Mouse (Mus musculus) ovary, postnatal 14 days (tissue): ENCODE results near the gene Arpc3.
"Not testable (repeated sequence)": the region's sequence is repeated elsewhere in the genome, so short reads cannot be mapped to it uniquely, and the experiment has no call there.

ENCODE experiments used
- DNase-seq: peaks from one replicate; pipeline ENCODE4 v3.0.0; 2022; ENCODE audit warnings: low spot score

Gene Arpc3

DNA sequence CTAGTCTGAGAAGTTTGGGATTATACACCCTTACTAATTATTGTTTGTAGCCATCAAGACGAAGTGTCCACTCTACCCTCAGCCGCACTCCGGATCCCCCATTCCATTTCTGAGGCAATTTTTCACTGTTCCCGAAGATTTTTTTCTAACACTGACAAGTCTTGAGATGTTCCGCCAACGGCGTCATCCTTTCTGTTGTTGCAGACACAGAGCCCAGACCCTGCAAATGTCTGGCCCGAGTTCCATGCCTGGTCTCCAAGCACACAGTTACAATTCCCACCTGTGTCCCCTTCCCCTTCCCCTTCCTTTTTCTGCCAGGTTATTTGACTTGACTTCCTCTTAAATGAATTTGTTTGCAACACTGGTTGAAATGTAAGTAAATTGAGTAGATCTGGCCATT lies 8.2 kb downstream of the Arpc3 start:
- no peak for DNase-seq

DNA sequence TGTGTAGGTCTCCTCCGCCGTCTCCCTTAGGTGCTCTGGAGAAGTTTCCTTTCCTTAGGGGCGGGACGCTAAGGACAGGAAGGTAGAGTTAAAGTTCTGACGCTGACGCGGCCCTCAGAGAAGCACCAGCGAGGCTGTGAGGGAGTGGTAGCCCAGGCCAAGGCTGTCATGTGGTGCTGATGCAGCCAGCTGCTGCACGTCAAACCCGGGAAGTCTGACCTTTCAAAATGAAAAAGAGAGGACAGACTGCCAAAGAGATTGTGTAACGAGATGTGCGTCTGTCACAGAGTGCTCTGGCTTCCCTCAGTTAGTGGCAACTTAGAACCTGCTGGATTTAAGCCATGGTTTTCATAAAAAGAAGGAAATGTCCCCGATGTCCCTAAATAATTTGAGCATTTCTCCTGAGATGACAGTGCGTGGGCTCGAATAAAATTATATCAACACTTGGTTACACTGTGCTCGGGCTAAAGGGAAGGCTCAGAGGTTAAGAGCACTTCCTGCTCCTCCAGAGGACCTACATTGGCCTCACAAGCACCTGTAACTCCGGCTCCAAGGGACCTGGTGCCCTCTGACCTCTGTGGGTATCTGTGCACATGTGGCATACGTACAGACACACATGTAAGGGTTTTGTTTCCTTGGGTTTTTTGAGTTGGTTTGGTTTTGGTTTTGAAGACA lies 9.1 kb downstream of the Arpc3 start:
- no peak for DNase-seq

DNA sequence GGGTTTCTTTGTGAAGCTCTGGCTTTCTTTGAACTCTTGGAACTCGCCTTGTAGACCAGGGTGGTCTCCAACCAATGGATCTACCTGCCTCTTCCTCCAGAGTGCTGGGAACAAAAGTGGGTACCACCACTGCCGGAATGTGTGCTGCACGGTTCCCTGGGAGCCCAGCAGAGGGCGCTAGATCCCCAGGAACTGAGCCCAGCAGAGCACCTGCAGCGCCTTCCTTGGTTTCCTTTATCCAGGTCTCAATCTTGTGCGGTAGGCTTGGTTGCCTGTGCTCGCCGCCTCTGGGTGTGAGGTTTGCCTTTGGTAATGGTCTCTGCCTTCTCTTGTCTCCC lies 9.6 kb downstream of the Arpc3 start:
- DNase-seq, result peak; percentile 67

DNA sequence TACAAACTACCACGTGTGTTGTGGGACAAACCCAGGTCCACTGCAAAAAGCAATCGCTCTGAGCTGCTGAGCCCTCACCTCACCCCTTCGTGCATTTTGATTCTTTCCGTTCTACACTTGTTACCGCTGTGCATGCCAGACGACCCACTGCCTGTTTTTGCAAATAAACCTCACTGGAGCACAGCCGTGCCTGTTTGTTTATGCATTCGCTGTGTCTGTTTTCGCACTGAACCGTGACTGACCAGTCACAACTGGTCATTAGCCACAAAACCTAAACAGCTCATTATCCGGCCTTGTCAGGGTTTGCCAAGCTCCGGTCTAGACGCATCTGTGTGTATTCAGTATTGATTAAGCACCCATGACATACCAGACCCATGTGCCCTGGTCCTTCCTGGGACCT lies 10.5 kb downstream of the Arpc3 start:
- DNase-seq, result no peak

DNA sequence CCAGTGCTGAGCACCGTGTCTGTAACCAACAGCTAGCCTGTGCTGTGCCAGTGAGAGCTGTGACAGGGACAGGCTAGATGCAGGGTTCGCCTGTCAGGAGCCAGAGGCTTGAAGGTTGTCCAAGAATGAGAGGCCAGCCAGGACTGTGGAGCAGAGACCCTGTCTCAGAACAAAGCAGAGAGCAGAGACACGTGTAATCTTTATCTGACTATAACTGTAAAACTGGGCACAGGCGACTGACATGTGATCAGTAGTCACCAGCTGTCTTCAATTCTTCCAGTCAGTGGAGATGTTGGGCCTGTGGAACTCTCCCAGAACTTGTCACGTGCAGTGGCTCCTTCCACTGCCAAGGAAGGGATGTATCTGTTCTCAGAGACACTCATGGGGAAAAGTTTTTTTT lies 11.1 kb downstream of the Arpc3 start:
- DNase-seq, result no peak

DNA sequence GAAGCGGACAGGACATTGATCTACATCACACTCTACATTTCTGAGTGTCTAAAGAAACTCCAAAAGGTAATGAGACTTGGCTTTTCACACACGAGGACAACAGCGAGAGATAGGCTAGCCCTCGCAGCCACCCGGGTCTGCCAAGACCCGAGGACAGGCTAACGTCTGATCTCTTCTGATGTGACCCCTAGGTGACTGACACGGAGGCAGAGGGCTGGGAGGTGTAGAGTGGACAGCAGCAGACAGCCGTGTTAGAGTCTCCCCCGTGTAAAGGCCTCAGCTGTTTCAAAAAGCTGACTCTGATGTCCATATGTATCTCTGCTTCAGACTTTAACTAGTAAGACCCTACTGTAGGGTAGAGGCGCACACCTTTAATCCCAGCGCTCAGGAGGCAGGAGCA lies 11.7 kb downstream of the Arpc3 start:
- DNase-seq, result no peak

DNA sequence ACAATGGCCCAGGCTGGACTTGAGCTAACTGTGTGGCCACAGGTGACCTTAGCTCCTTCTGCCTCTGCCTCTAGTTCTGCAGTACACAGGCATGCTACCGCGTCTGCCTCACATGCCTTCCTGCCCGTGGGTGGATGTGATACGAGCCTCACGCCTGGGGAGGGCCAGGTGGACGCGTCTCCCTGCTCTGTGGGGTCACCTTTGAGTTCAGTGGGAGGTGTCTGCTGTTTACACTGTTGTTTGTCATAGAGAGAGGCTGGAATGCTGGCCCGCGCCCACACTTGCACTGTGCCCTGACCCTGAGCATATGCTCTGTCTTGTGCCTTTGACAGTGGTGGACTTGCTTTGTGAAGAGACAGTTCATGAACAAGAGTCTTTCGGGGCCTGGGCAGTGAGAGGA lies 13.9 kb downstream of the Arpc3 start:
- DNase-seq, result no peak

DNA sequence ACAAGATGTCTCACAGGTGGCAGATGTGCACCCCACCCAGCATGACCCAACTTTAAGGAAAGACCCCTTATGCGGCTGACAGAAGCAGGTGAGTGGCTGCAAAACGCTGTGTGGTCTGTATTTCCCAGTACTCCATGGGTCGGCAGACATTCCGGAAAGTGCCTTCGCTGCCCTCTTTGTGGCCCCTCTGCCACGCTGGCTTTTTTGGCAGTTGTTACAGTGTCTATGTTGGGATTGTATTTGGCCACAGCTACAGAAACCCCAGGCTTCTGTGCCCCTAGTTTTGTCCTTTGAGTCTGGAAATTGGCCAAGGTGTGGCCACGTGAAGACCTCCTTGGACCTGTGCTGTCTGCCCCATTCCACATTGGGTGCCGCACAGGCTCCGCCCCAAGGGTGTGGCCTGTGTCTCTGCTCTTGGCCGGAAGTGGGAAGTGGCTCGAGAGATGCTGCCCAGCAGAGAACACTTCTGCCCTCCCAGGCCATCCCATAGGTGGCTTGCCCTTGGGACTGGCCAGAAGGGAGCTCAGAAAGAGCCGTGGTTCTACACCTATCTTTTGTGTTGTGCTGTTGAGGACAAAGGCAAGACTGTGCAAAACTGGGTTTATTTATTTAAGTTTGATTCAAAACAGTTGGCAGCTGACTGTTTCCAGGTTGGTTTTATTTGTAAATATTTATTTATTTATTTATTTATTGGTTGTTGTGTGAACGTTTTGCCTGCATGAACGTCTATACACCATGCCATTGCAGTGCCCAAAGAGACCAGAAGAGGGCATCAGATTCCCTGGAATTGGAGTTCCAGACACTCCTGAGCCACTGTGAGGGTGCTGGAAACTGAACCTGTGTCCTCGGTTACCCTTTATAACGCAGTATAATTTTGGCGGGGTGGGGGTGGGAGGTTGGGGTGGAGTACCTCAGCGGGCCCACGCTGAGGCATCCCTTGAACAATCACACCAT lies 18.3 kb downstream of the Arpc3 start:
- DNase-seq, result no peak

DNA sequence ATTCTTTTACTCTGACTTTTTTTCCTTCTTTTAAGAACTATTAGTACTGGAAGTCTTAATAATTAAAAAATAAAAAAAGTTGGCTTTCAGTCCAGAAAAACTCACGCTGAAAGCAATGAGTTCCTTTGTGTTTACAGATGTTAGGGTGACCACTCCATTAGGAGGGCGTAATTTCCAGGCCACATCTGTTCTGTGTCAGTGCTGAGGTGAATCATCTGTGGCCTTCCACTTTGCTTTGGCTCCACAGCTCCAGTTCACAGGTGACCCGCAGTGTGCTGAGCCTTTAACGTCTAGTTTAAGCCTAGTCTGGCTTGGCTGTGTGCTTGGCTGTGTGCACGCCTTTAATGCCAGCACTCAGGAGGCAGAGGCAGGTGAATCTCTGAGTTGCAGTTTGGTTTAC lies 20.2 kb downstream of the Arpc3 start:
- no peak for DNase-seq

DNA sequence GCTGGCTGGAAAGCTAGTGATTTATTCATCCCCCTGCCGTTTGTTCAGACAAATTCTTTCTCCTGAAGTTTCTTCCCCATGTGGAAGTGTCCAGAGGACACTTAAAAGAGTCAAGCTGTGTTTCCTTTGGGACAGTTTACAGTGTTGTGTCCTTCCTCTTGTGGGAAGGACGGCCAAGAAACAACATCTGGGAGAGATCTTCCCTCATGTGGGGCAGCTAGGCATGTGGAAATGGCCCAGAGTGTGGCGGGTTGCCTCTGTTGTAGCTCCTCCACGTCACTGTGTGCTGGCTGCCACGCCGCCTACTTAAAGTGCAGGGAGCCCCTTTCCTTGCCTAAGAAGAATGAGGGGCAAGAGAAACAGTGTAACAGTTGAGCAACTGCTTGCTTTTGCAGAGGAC lies 21.1 kb downstream of the Arpc3 start:
- no peak for DNase-seq

DNA sequence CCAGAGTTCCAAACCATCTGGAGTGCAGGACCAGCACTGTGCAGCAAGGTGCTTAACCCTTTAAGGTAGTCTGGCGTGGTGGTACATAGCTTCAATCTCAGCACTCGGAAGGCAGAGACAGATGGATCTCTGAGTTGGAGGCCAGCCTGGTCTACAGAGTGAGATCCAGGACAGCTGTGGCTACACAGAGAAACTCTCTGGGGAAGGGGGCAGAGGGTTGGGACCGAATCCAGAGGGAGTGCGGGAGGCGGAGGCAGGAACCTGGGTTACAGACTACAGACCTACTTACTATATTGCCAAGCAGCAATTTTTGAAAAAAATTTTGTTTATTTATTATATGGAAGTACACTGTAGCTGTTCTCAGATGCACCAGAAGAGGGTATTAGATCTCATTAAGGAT lies 22.7 kb downstream of the Arpc3 start:
- DNase-seq, result no peak

DNA sequence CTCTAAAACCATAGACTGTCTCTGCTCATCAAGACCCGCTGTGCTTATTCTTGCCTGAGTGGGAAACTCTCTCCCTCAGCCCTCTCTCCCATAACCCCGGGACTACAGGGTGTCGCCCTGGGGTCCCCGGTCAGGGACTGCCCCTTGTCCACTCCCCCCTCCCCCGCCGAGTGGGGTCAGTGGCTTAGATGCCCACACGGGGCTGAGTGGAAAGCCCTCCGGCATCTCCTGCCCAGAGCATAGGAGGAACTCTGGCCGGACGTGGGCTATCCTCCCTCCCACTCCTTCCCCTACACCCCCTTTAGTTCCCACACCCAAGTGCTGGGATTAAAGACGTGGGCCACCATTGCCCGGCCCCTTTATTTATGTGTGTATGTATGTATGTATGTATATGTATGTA lies 23.8 kb downstream of the Arpc3 start:
- no peak for DNase-seq

DNA sequence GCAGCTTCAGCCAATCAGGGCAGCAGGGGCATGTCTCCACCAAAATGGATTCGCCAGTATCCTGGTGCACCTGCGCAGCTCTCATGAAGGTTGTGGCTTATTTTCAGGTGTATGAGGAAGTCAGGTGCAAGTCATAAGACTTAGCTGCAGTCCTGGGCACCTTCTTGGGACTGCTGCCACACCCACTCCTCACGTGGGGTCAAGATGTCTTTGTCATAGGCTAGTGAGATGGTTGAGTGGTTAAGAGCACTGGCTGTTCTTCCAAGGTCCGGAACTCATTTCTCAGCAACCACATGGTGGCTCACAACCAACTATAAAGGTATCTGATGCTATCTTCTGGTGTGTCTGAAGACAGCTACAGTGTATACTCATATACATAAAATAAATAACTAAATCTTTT lies 29.0 kb downstream of the Arpc3 start:
- DNase-seq, result not testable (repeated sequence)

DNA sequence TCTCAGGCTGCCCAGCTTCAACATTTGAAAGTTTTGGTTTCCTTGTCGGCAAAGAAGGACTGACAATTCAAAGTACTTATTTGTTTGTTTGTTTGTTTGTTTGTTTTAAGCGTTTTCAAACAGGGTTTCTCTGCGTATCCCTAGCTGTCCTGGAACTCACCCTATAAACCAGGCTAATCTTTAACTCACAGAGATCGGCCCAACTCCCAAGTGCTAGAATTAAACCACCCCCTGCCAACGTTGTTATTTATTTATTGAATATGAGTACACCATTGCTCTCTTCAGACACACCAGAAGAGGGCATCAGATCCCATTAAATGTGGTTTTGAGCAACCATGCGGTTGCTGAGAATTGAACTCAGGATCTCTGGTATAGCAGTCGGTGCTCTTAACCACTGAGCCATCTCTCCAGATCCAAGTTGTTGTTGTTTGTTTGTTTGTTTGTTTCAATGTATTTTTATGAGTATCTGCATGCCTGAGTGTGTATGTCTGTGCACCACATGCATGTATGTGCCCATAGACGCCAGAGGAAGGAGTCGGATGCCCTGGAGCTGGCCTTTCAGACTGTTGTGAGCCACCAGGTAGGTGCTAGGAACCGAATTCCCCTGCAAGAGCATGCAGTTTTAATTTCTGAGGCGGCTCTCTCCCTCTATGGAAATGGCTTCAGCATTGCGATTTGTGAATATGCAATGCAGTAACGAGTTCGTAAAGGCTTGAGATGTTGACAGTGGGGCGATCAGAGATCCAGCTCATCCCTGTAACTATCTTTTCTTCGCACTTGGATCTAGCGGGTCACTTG lies 29.8 kb downstream of the Arpc3 start, which contains the start of gene Anapc7:
TSS of gene Anapc7 (plus strand) at position 423 of the 798 bp plus-strand sequence.
- no peak for DNase-seq

DNA sequence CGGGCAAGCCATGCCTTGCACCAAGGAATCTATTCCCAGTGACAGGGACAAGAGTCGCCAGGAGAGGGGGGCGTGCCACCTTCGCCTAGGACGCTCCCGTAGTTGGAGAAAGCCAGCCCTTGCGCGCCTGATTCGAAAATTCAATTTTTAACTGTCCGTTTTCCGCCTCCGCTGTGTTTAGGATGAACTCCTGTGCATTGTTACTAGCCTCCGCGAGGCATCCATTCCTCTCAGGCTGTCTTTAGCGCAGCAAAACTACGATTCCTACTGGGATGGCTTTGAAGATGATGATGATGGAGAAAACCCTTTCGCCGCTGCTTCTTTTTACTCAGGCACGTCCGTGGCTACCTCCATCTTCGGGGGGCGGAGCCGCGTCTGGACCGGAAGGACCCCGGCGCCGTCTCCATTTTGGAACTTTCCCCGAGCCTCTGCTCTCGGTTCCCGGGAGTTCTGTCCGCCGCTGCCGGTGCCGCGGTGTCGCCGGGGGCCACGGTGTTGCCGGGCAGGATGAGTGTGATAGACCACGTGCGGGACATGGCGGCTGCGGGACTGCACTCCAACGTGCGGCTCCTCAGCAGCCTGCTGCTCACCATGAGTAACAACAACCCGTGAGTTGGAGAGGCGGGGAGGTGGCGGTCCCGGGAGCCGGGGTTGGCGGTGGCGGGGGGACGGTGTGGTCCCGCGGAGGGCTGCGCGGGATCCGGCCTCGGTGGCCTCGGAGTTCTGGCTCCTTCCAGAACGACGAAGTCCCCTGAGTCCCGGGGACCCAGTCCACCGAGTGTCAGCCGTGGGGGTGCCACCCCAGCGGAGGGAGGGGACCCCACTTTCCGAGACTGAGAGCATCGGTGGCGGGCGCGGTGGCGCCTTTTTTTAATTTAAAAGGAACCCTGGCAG lies 30.6 kb downstream of the Arpc3 start:
- peak; percentile 90 for DNase-seq

DNA sequence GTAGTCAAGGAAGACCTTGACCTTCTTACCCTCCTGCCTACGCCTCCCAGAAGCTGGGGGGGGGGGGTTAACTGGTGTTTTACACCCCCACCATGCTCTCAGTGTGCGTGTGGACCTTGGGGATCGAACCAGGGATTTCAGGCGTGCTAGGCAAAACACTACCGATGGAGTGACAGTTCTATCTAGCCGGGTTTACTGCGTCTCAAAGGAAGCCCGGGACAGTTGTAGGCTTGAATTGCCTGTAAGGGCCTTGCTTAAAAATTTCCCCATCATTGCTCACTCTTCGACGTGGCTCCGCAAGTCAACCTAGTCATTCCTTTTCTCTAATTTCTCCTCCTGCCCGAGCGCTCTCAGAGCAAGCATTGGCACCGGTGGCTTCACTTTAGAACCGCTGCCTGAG lies 31.4 kb downstream of the Arpc3 start:
- DNase-seq, result no peak

DNA sequence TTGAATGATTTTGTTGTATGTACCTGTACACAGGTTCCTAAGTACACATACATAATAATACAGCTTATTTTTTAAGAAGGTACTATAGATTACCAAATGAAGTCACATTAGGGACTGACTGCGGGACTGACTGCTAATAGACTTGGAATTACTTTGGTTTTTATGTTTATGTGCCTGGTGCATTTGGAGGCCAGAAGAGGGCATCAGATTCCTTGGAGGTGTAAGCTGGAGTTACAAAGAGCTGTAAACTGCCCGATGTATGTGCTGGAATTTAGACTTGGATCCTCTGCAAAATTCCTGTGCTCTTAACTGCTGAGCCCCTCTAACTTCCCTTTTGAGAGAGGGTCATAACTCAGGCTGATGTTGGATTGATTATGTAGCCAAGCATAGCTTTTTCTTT lies 33.9 kb downstream of the Arpc3 start:
- DNase-seq, result no peak

DNA sequence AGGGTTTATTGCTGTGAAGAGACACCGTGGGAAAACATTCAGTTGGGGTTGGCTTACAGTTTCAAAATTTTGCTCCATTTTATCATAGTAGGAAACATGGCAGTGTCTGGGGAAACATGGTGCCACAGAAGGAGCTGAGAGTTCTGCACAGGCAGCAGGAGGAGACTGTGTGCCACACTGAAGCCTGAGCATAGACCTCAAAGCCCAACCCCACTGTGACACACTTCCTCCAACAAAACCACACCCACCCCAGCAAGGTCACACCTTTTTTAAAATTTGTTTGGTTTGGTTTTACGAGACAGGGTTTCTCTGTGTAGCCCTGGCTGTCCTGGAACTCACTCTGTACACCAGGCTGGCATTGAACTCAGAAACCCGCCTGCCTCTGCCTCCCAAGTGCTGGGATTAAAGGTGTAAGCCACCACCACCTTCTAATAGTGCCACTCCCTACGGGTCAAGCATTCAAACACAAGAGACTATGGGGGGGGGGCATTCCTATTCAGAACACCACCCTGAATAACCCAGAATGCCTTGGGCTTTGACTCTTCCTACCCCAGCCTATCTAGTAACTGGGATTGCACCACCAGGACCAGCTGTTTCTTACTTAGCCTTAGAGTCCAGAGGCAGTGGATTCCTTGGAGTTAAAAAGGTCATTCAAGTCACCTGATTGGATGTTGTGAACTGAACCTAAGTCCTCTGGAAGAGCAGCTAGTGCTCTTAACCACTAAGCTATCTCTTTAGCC lies 38.5 kb downstream of the Arpc3 start:
- DNase-seq, result no peak

DNA sequence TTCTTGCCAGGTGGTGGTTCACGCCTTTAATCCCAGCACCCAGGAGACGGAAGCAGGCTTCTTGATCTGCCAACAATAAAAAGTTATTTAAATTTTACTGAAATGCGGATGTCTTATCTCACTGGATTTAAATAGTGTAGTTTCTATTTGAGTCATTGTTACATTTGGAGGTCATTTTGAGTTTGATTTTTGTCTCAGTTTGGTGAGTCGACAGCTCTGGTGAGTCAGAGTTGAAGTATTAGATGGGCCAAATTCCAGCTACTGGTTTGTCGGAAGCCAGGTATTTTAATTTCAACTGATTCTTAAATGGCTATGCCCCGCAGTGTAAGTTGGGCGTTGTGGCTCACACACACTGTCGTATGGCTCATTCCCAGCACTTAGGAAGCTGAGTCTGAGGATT lies 39.5 kb downstream of the Arpc3 start:
- no peak for DNase-seq

DNA sequence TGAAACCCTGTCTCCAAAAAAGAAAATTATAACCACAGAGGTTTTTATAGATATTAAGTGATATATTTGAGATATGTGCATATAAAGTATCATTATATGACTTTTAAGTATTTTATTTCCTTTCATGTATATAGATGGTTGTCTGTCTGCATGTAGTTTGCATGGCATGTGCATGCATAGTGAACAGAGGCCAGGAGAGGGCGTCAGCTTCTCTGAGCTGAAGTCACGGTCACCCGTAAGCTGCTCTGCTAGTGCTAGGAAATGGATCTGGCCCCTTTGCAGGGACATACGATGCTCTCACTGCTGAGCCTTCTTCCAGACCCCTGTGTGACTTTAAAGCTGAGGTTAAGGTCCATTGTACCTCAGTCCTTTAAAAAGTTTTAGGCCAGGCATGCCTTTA lies 42.9 kb downstream of the Arpc3 start:
- no peak for DNase-seq
